Mouse (Mus musculus): ENCODE measurements at regions not wholly inside any gene's neighbourhood (a gene's known extent, or its start where the extent isn't known, plus 50 kb on each side); places are given as distances from the start of the nearest gene placed in this dataset.

- TF ChIP-seq CHD1 (IDR thresholded peaks at IDR 0.05; ENCODE audit: low read depth, low read length) (no peak), USF2 (conservative IDR thresholded peaks at IDR 0.05; ENCODE audit: low read depth, low read length) (no peak), CHD2 (IDR thresholded peaks at IDR 0.05; ENCODE audit: low read length) (no peak), GABPA (IDR thresholded peaks at IDR 0.05; ENCODE audit: insufficient replicate concordance, low read depth, low read length) (no peak), ZMIZ1 (IDR thresholded peaks at IDR 0.05; ENCODE audit: low read depth, low read length) (no peak), MYC (IDR thresholded peaks at IDR 0.05; ENCODE audit: low read depth, low read length) (no peak), IRF4 (IDR thresholded peaks at IDR 0.05; ENCODE audit: low read depth, low read length) (no peak), ETS1 (conservative IDR thresholded peaks at IDR 0.05; ENCODE audit: low read depth, low read length) (no peak), PAX5 (IDR thresholded peaks at IDR 0.05; ENCODE audit: low read length) (no peak), JUN (IDR thresholded peaks at IDR 0.05; ENCODE audit: insufficient read depth, low read depth, low read length) (no peak), POLR2A (IDR thresholded peaks at IDR 0.05; ENCODE audit: low read depth, low read length) (no peak), TCF12 (IDR thresholded peaks at IDR 0.05; ENCODE audit: low read depth, low read length) (no peak), RCOR1 (conservative IDR thresholded peaks at IDR 0.05; ENCODE audit: low read depth, low read length) (no peak), HCFC1 (IDR thresholded peaks at IDR 0.05; ENCODE audit: low read depth, low read length) (no peak), KAT2A (IDR thresholded peaks at IDR 0.05; ENCODE audit: insufficient replicate concordance, low read length) (no peak), CTCF (conservative IDR thresholded peaks at IDR 0.05 in 1 of 2, IDR thresholded peaks at IDR 0.05 in 1 of 2; ENCODE audit: low read depth in 2 of 2, low read length in 2 of 2) (no peak)
- H3K27ac ChIP-seq (ENCODE audit: insufficient read depth, low read depth): no peak overlapping the region
- H3K9me3 ChIP-seq (replicated peaks; ENCODE audit: low read length): no peaks in the 10 kb centered on the region
- no peak for DNase-seq (ENCODE audit: extremely low read depth)
- in situ Hi-C loops (cut with MboI; ENCODE audit: low pct_ligation_motif_present, low pct_unique_long_range_greater_than_20kb, low sequenced_read_pairs) (no loop called here), dilution Hi-C loops (cut with MboI; ENCODE audit: extremely low pct_ligation_motif_present, extremely low pct_unique_long_range_greater_than_20kb, low sequenced_read_pairs) (no loop called here)
- H3K4me3 ChIP-seq (replicated peaks in 1 of 3; ENCODE audit: low read depth in 2 of 3, low read length in 2 of 3, poor library complexity in 1 of 3): no peak overlapping the region
- no peak overlapping the region for H3K9ac ChIP-seq (ENCODE audit: insufficient read depth, low read depth)
- peaks cover 0 to 13% of the 10 kb centered on the region in 2 experiments; a peak in 2 of 4 replicates for H3K4me1 ChIP-seq (ENCODE audit: control insufficient read depth in 1 of 2, insufficient read depth in 2 of 2)
- H3K36me3 ChIP-seq (replicated peaks in 1 of 2; ENCODE audit: control insufficient read depth in 1 of 2, insufficient read depth in 1 of 2, low read length in 1 of 2): no peaks in the 10 kb centered on the region
- H3K79me2 ChIP-seq (replicated peaks; ENCODE audit: control insufficient read depth, extremely low read depth, insufficient read depth, poor library complexity, severe bottlenecking): no peaks in the 10 kb centered on the region
- H3K27me3 ChIP-seq (replicated peaks): no peaks in the 10 kb centered on the region
- H3K4me2 ChIP-seq (ENCODE audit: insufficient read depth, low read depth, poor library complexity, severe bottlenecking): no peak overlapping the region
Measured at GRCm38 (mm10) chr13:35173522-35173921, 146.6 kb upstream of the Eci2 start.

- H3K9ac ChIP-seq (ENCODE audit: insufficient read depth, low read depth): no peak overlapping the region
- peaks cover 0 to 24% of the 10 kb centered on the region in 2 experiments; a peak in 2 of 4 replicates for H3K4me1 ChIP-seq (ENCODE audit: control insufficient read depth in 1 of 2, insufficient read depth in 2 of 2)
- H3K27me3 ChIP-seq (replicated peaks): no peaks in the 10 kb centered on the region
- H3K36me3 ChIP-seq (replicated peaks in 1 of 2; ENCODE audit: control insufficient read depth in 1 of 2, insufficient read depth in 1 of 2, low read length in 1 of 2): no peaks in the 10 kb centered on the region
- peaks cover 2% of the 10 kb centered on the region for H3K9me3 ChIP-seq (replicated peaks; ENCODE audit: low read length)
- H3K79me2 ChIP-seq (replicated peaks; ENCODE audit: control insufficient read depth, extremely low read depth, insufficient read depth, poor library complexity, severe bottlenecking): no peaks in the 10 kb centered on the region
- in situ Hi-C loops (cut with MboI; ENCODE audit: low pct_ligation_motif_present, low pct_unique_long_range_greater_than_20kb, low sequenced_read_pairs): no loop called here
- TF ChIP-seq NRF1 (IDR thresholded peaks at IDR 0.05; ENCODE audit: low read depth, low read length) (no peak), UBTF (IDR thresholded peaks at IDR 0.05; ENCODE audit: low read depth, low read length) (no peak), ZMIZ1 (IDR thresholded peaks at IDR 0.05; ENCODE audit: low read depth, low read length) (no peak), CHD1 (IDR thresholded peaks at IDR 0.05; ENCODE audit: low read depth, low read length) (no peak), JUN (IDR thresholded peaks at IDR 0.05; ENCODE audit: insufficient read depth, low read depth, low read length) (no peak), ZC3H11A (IDR thresholded peaks at IDR 0.05; ENCODE audit: low read depth, low read length) (no peak)
- dilution Hi-C loops (cut with MboI; ENCODE audit: extremely low pct_ligation_motif_present, extremely low pct_unique_long_range_greater_than_20kb, low sequenced_read_pairs): no loop called here
- DNase-seq (ENCODE audit: extremely low read depth): no peak
- no peak overlapping the region for H3K27ac ChIP-seq (ENCODE audit: insufficient read depth, low read depth)
- H3K4me3 ChIP-seq (replicated peaks in 1 of 3; ENCODE audit: low read depth in 2 of 3, low read length in 2 of 3, poor library complexity in 1 of 3): no peak overlapping the region
- H3K4me2 ChIP-seq (ENCODE audit: insufficient read depth, low read depth, poor library complexity, severe bottlenecking): no peak overlapping the region
Measured at GRCm38 (mm10) chr13:35175587-35175986, 148.7 kb upstream of the Eci2 start.

Measured in CH12.LX (cell line).